Mouse (Mus musculus) hindbrain, postnatal 0 days (tissue): ENCODE measurements around the gene Cebpe. TPM values are rescaled to one million over a fixed set of nuclear protein-coding genes. Genes with fewer than 3 reads are reported as not detected.

Experiments used
- ATAC-seq: fragments of 200-750 bp; cut with Nextera tagmentation; 2 replicates; pipeline ENCODE4 v1.8.0; 2017; ENCODE audit warnings: mild to moderate bottlenecking, moderate TSS enrichment, moderate library complexity
- DNase-seq: peaks from one replicate; pipeline ENCODE4 v3.0.0-alpha.2; 2015; ENCODE audit warnings: low spot score
- H3K27ac ChIP-seq: fragments of 300-500 bp; sonication (generic); 2 replicates; pipeline ENCODE4 v1.5.1; 2014; ENCODE audit warnings: mild to moderate bottlenecking
- H3K27me3 ChIP-seq: fragments of 300-500 bp; sonication (generic); 2 replicates; pipeline ENCODE4 v1.6.1; 2014; ENCODE audit warnings: low read length, mixed read lengths; ENCODE audit not compliant: insufficient read depth
- H3K36me3 ChIP-seq: fragments of 300-500 bp; sonication (generic); 2 replicates; pipeline ENCODE4 v1.6.1; 2014; ENCODE audit warnings: low read length, mixed read lengths; ENCODE audit not compliant: insufficient read depth
- H3K4me1 ChIP-seq: fragments of 300-500 bp; sonication (generic); 2 replicates; pipeline ENCODE4 v1.6.1; 2014; ENCODE audit warnings: antibody characterized with exemption, low read length, mixed read lengths; ENCODE audit not compliant: insufficient read depth
- H3K4me2 ChIP-seq: fragments of 300-500 bp; sonication (generic); 2 replicates; pipeline ENCODE4 v1.6.1; 2014; ENCODE audit warnings: low read depth, mild to moderate bottlenecking, low read length, moderate library complexity, mixed read lengths
- H3K4me3 ChIP-seq: fragments of 300-500 bp; sonication (generic); 2 replicates; pipeline ENCODE4 v1.5.1; 2014; ENCODE audit warnings: low read length
- H3K9ac ChIP-seq: fragments of 300-500 bp; sonication (generic); replicated peaks from 2 replicates; pipeline ENCODE4 v1.6.1; 2014; ENCODE audit warnings: mild to moderate bottlenecking, low read length, moderate library complexity, mixed read lengths
- H3K9me3 ChIP-seq: fragments of 300-500 bp; sonication (generic); 2 replicates; pipeline ENCODE4 v1.6.1; 2016; ENCODE audit warnings: low read length, mixed read lengths
- CTCF ChIP-seq: IDR thresholded peaks from 2 replicates; pipeline ENCODE4 v1.5.1; 2016; ENCODE audit warnings: antibody characterized with exemption, control low read depth, low read depth
- WGBS: fragments of 180-500 bp; shearing (Covaris S2); extraction: QIAGEN DNeasy Blood & Tissue Kit; methylation state at CpG from one replicate; pipeline ENCODE4 v1.1.7; 2014; 5-methylcytosine and 5-hydroxymethylcytosine counted together
- polyA plus RNA-seq: library from polyadenylated mRNA; unstranded; fragments of >200 nt; fragmentation: Nextera tagmentation; extraction: Ambion mirVana; gene quantifications from 2 replicates; pipeline ENCODE4 v1.2.1, GENCODE M21; 2015
- total RNA-seq: library from RNA; depleted of rRNA; stranded (reverse); fragments of >200 nt; gene quantifications from 2 replicates; pipeline ENCODE4 v1.2.3, GENCODE M21; 2014

Cebpe gene
- total and polyA plus RNA-seq, 2 experiments from 2014 or later, result not detected

- Histone ChIP-seq H3K9me3 (no peaks in the 10 kb centered on the region), H3K9ac (no peak overlapping the region), H3K27ac (peak overlapping the region; percentile 54; the same call in 1 of the 2 replicates), H3K36me3 (no peaks in the 10 kb centered on the region), H3K4me1 (no peaks in the 10 kb centered on the region; the same call in 1 of the 2 replicates), H3K4me2 (no peak overlapping the region), H3K4me3 (no peak overlapping the region), H3K27me3 (no peaks in the 10 kb centered on the region)
- WGBS, result 43% methylated on average over 14 of the region's 14 CpGs
- ATAC-seq, result peak; percentile 87
- peak; percentile 62 for DNase-seq
- no peak for TF ChIP-seq CTCF
These were observed 24.9 kb upstream of the Cebpe start for GRCm38 (mm10) chr14:54736555-54737552.

- Histone ChIP-seq H3K4me3 (no peak overlapping the region), H3K4me1 (no peaks in the 10 kb centered on the region; the same call in 1 of the 2 replicates), H3K27ac (no peak overlapping the region), H3K9ac (no peak overlapping the region), H3K4me2 (no peak overlapping the region), H3K36me3 (no peaks in the 10 kb centered on the region), H3K27me3 (no peaks in the 10 kb centered on the region), H3K9me3 (no peaks in the 10 kb centered on the region)
- WGBS, result 84% methylated on average over 4 of the region's 4 CpGs
- ATAC-seq (no peak), DNase-seq (no peak)
- TF ChIP-seq CTCF, result no peak
These were observed 23.2 kb upstream of the Cebpe start for GRCm38 (mm10) chr14:54735221-54735620.

- no peak overlapping the region for H3K9ac ChIP-seq
- H3K4me3 ChIP-seq, result no peak overlapping the region
- H3K27ac ChIP-seq, result no peak overlapping the region
- H3K36me3 ChIP-seq, result no peaks in the 10 kb centered on the region
- H3K9me3 ChIP-seq, result no peaks in the 10 kb centered on the region
- DNase-seq (no peak), ATAC-seq (no peak)
- no peaks in the 10 kb centered on the region; the same call in 1 of the 2 replicates for H3K4me1 ChIP-seq
- WGBS, result 77% methylated on average over 4 of the region's 4 CpGs
- TF ChIP-seq CTCF, result no peak
- no peaks in the 10 kb centered on the region for H3K27me3 ChIP-seq
- H3K4me2 ChIP-seq, result no peak overlapping the region
These were observed 22.0 kb upstream of the Cebpe start for GRCm38 (mm10) chr14:54734004-54734403.

GRCm38 (mm10) chr14:54732206-54732605, 20.2 kb upstream of the Cebpe start:
- DNase-seq, result no peak
- Histone ChIP-seq H3K4me2 (no peak overlapping the region), H3K27me3 (no peaks in the 10 kb centered on the region), H3K27ac (no peak overlapping the region), H3K4me3 (no peak overlapping the region), H3K9ac (no peak overlapping the region), H3K36me3 (no peaks in the 10 kb centered on the region), H3K4me1 (no peaks in the 10 kb centered on the region; the same call in 1 of the 2 replicates), H3K9me3 (no peaks in the 10 kb centered on the region)
- 88% methylated on average over 8 of the region's 8 CpGs for WGBS
- ATAC-seq, result no peak
- TF ChIP-seq CTCF, result no peak

- H3K9ac ChIP-seq, result no peak overlapping the region
- DNase-seq, result no peak
- H3K27me3 ChIP-seq, result no peaks in the 10 kb centered on the region
These were observed 18.3 kb upstream of the Cebpe start for GRCm38 (mm10) chr14:54730305-54730704.

GRCm38 (mm10) chr14:54728823-54729653, 17.1 kb upstream of the Cebpe start:
- Histone ChIP-seq H3K4me2 (no peak overlapping the region), H3K4me1 (no peaks in the 10 kb centered on the region), H3K9me3 (no peaks in the 10 kb centered on the region), H3K4me3 (no peak overlapping the region), H3K36me3 (0 out of 2 replicates have a peak, but pooled peaks cover 2% of the 10 kb centered on the region), H3K27me3 (no peaks in the 10 kb centered on the region), H3K9ac (no peak overlapping the region), H3K27ac (0 out of 2 replicates have a peak overlapping the region, but pooled peaks have one; percentile 0)
- ATAC-seq (no peak; the same call in 1 of the 2 replicates), DNase-seq (no peak)
- WGBS, result 58% methylated on average over 13 of the region's 13 CpGs
- TF ChIP-seq CTCF, result no peak

More at GRCm38 (mm10) chr14:54730305-54730704, 18.3 kb upstream of the Cebpe start:
- no peak overlapping the region for H3K4me3 ChIP-seq
- H3K4me1 ChIP-seq, result no peaks in the 10 kb centered on the region
- WGBS, result 76% methylated on average over 6 of the region's 6 CpGs
- H3K4me2 ChIP-seq, result no peak overlapping the region
- H3K9me3 ChIP-seq, result no peaks in the 10 kb centered on the region
- no peak overlapping the region for H3K27ac ChIP-seq
- no peak for ATAC-seq
- no peaks in the 10 kb centered on the region for H3K36me3 ChIP-seq
- no peak for TF ChIP-seq CTCF
